Mouse (Mus musculus) C2C12 (cell line): ENCODE measurements around the gene Psmd2.

Experiments
- CEBPB ChIP-seq: IDR thresholded peaks from one replicate; pipeline ENCODE4 v1.6.1; 2011; ENCODE audit warnings: low read depth, mild to moderate bottlenecking, control low read depth, moderate library complexity
- CTCF ChIP-seq: IDR thresholded peaks from one replicate; pipeline ENCODE4 v1.5.1; 2011; ENCODE audit not compliant: control insufficient read depth, insufficient read depth, insufficient read length
- MAX ChIP-seq: IDR thresholded peaks from one replicate; pipeline ENCODE4 v1.6.1; 2011; ENCODE audit warnings: mild to moderate bottlenecking, control low read depth
- MYOD1 ChIP-seq: IDR thresholded peaks from one replicate; pipeline ENCODE4 v1.6.1; 2011; ENCODE audit warnings: low read depth; ENCODE audit not compliant: control insufficient read depth, insufficient read length
- MYOG ChIP-seq: IDR thresholded peaks from one replicate; pipeline ENCODE4 v1.6.1; 2011; ENCODE audit not compliant: control insufficient read depth, insufficient read length; ENCODE audit errors: extremely low read depth
- USF1 ChIP-seq: IDR thresholded peaks from one replicate; pipeline ENCODE4 v1.6.1; 2011; ENCODE audit warnings: low read depth, mild to moderate bottlenecking, control low read depth, moderate library complexity

DNA sequence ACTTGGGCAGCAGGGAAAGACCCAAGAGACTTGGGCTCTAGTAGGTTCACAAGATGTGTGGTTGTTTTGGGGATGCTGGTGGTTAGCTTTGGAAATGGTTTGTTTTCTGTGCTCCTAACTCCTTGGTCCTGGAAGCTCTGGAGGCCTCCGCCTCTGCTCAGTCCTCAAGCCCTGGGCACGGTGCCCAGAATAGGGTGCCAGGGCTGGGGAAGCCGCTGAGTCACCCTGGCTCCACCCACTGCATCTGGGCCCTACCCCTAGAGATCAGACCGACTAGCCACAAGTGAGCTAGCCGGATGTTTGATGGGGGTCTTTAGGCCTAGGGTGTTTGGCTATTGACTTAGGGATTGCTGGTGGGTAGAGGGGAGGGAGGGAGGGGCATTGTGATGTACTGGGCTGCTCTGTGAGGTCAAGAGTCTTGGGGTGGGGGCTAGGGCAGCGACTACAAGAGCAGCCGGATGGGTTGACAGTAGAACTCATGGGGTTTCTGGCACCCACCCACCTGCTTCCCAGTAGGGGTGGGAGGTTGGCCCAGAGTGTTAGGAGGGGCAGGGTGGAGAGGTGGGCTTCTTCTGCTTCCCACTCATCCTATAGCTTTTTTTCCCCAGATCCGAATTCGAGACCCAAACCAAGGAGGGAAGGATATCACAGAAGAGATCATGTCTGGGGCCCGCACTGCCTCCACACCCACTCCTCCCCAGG lies 26.7 kb downstream of the Psmd2 start:
- TF ChIP-seq MYOD1 = no peak
- TF ChIP-seq USF1 = no peak
- no peak for TF ChIP-seq CTCF
- no peak for TF ChIP-seq CEBPB
- no peak for TF ChIP-seq MAX
- TF ChIP-seq MYOG = no peak
